Mouse (Mus musculus) telencephalon, adult 2 months (tissue): ENCODE results near the gene Ehd2.

ENCODE experiments used
- DNase-seq: peaks from one replicate; pipeline ENCODE4 v3.0.0-alpha.2; 2011; ENCODE audit warnings: low read depth, low spot score

Gene Ehd2

DNA sequence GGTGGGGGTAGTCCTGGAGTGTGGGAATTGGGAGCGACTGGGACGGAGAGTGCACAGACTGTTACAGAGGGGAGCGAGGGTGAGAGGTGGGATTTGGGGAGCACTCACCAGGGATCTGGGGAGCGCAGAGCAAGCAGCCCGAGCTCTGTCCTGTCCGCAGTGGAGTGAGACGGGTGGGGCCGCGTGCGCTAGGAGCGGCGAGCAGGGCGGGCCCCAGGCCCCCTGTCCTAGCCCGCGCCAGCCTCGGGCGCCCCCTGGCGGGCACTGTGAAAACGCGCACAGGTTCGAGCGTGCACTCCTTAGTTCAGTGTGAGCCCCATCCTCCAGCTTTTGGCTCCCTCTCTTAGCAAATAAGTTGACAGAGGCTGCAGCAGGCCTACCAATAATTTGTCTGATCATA lies at the start of gene Ehd2:
TSS of gene Ehd2 (minus strand) at position 256 of the 400 bp plus-strand sequence.
- DNase-seq = no peak

DNA sequence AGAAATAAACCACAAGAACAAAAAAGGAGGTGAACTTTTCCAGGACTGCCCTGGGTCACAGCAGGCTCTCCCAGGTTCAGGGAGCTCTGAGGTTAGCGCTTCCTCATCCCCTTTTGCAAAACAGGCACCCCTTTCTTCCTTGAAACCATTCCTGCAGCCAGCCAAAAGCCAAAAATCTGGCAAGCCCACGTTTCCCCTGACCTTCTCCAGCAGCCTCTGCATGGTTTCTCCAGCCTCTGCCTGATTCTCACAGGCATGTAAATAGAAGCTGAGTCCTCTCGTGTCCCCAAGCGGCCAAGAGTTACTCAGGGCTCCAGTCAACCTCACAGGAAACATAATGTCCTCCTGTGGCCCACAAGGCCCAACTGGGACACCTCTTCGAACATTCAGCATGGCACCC lies 48.0 kb upstream of the Ehd2 start:
- no peak for DNase-seq

- no peak for DNase-seq
Measured at GRCm38 (mm10) chr7:16014521-16015175, 47.3 kb upstream of the Ehd2 start.

- DNase-seq = no peak
Measured at GRCm38 (mm10) chr7:16013722-16014275, 46.4 kb upstream of the Ehd2 start.

DNA sequence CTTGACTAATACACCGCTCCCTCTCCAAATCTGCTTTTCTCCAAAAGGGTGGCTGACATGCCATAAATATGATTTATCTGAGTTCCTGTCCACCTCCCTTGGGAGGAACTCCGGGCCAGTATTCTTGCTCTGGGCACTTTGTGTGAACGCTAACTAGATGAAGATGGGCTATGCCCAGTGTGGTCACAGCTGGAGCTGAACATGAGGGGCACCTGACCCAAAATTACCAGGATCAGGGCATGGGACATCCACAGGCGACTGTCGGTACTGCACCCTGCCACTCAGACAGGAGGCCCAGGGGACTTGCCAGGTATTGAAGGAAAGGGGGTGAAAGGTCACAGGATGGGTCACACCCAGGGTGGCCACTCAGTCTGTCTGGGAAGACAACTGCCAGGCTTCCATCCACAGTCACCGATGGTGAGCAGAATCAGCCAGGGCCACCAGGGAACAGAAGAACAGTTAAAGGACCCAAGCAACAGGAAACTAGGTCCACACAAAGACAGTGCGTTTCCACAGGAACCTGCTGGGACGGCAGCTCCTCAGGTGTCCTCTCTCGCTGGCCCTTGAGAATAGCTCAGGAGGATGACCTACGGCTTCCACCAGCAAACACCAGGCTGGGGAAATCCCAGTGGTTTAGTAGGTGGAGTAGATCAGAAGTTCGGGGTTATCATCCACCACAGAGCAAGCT lies 45.4 kb upstream of the Ehd2 start:
- no peak for DNase-seq

DNA sequence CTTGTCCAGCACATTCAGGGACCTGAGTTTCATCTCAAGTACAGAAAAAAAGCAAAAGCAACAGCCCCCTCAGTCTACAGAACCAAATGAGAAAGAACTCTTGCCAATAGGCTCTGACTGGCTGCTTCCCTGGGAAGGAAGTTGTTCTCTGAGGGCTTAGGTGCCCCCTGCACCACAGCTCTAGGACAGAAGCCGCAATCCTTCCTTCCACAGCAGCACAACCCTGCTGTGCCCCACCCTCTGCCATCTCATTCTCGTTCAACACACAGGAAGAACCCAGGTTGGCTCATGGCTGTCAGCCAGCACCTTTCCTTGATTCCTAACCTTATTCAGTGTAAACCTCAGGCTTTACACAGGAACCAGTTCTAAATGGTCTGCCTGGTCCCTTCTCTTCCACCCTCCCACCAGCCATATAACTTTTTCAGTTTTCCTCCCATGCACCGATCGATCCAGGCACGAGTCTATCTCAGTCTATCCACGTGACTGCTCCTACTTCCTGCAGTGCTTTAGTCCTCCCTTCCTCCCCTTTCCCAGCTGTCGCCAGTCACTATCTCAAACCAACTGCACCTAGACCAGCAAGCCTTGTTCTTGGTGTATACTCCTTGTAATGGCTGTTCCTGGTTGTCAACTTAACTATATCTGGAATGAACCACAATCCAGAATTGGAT lies 44.2 kb upstream of the Ehd2 start:
- no peak for DNase-seq

- DNase-seq = no peak
Measured at GRCm38 (mm10) chr7:16010649-16011048, 43.3 kb upstream of the Ehd2 start.

DNA sequence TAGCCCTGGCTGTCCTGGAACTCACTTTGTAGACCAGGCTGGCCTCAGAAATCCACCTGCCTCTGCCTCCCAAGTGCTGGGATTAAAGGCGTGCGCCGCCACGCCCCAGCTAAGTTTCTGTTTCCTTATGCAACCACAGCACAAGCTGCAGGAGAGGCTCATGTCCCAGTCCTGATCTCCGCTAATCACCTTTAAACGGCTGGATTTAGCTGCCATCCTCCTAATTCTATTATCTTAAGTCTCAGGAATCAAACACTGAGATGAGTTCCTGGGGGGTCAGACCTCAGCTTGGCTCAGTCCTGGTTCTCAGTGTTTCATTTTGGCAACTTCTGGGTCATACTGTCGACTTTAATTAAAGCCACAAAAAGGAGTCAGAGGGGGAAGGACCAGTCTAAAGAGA lies 42.3 kb upstream of the Ehd2 start:
- no peak for DNase-seq

DNA sequence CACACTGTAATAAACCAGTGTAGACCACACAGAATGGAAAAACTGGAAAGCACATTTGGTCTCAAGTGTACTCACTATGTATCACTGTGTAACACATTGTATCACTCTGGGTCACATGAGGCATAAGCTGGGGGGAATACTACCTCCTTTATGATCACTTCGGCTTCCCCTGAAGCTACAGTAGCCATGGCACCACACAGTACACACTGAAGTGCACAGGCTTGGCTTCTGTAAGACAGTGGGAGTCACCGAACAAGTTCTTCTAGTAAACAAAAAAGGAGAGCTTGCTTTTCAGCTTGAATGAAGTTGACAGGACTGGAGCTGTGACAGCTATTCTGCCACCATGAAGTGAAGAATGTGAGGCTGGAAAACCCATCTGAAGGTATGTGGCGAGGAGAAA lies 37.7 kb upstream of the Ehd2 start:
- DNase-seq = no peak

GRCm38 (mm10) chr7:16004177-16004856 lies 37.0 kb upstream of the Ehd2 start:
- DNase-seq = no peak

- no peak for DNase-seq
Measured at GRCm38 (mm10) chr7:16003032-16003431, 35.7 kb upstream of the Ehd2 start.

DNA sequence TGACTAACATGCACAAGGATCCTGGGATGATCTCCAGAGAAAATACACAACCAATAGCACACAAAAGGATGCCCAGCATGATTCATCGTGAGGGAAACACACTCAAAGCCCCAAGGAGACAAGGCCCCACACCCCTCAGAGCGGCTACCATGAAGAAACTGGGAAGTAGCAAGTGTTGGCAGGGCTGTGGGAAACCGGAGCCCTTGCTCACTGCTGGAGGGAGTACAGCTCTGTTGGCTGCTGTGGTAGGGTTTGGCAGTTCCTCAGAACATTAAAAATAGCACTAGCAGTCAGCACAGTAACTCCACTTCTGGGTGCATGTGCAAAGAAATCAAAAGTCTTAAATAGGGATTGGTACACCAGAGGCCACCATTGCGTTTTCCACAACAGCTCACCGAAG lies 34.8 kb upstream of the Ehd2 start:
- DNase-seq = peak; percentile 88

DNA sequence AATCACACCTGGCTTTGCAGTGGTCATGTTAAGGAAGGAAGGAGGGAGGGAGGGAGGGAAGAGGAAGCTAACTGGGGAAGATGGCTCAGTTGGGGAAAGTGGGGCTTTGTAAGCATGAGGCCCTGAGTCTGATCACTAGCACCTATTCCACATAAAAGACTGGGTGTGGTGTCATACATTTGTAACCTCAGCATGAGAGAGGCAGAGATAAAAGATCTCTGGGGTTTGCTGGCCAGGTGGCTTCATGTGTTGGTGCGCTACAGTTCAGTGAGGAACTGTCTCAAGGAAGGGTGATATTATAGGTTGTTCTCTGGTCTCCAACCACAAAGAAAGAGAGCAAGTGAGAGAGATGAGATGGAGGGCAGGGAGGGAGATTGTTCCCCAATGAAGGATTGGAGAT lies 34.3 kb upstream of the Ehd2 start:
- no peak for DNase-seq

DNA sequence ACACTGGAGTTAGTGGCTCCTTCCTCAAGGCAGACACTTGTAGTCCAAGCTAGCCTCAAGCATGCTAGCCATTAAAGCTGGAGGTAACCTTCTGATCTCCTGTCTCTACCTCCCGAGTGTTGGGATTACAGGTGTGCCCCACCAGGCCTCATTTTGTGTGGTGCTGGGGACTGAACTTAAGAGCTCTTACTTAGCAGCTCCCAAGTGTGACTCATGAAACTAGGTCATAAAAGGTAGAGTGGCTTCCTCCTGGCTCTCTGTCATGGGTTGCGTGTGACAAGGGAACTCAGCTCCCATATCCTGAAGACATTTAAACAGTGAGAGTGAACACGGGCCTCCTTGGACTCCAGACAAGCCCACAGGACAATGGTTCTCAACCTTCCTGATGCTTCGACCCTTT lies 26.4 kb upstream of the Ehd2 start:
- DNase-seq = no peak

DNA sequence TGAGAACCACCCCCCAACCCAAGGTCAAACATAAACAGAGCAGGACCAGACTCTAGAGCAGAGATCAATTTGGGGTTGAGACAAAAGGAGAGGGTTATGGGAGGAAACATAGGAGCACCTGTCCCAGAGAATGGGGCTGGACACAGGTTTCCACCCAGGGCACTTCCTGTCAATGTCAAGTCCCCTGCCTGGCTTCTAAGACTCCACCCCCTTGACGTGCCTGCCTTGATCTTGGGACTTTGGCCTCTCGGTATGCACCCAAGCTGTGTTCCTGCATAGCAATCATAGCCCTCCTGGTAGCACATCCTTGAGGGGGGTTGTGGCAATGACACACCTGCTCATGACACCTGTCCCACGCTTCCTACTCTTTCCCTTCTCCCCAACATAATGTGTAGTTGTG lies 25.8 kb upstream of the Ehd2 start:
- DNase-seq = no peak

DNA sequence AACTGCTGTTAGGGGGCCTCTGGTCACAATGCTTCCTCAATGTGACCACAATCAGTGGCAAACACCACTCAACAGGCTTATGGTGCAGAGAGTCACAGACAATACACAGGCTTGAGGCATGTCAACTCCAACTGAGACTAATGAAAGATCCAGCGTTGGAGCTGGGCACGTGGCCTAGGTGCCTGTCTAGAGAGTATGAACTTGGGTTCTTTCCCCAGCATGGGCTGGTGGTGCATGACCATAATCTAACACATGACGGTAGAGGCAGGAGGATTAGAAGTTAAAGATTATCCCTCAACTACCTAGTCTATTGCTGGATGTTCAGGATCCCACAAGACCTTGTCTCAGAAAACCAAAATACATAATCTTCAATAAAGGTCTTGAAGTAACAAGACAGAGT lies 24.4 kb upstream of the Ehd2 start:
- DNase-seq = no peak

DNA sequence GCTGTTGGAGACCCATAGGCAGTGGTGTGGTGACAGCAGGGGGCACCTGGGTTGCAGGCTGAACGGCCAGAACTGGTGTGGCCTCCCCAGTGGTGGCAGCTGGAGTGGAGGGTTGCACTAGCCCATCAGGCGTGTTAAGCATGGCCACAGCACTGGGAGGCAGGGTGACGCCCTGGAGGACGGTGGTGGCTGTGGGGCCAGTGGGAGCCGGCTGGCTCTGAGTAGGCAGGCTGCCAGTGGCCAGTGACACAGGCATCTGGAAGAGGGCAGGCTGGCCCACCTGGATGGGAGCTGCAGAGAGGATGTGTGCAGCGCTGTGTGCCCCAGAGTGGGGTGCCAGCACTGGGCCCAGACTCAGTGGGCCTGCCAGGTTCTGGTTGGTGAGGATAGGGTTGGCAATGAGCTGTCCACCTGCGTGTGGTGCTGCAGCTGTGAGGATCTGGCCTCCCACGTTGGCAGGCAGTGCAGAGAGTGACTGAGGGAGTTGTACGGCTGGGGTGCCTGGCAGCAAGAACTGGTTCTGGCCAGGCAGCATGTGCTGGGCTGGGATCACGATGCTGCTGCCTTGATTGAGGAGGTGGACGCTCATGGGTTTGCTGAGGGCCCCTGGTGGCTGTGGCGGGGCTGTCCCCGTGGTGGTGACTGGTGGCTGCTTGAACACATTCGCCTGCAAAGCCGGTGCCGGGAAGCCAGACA lies 20.4 kb upstream of the Ehd2 start:
- no peak for DNase-seq

DNA sequence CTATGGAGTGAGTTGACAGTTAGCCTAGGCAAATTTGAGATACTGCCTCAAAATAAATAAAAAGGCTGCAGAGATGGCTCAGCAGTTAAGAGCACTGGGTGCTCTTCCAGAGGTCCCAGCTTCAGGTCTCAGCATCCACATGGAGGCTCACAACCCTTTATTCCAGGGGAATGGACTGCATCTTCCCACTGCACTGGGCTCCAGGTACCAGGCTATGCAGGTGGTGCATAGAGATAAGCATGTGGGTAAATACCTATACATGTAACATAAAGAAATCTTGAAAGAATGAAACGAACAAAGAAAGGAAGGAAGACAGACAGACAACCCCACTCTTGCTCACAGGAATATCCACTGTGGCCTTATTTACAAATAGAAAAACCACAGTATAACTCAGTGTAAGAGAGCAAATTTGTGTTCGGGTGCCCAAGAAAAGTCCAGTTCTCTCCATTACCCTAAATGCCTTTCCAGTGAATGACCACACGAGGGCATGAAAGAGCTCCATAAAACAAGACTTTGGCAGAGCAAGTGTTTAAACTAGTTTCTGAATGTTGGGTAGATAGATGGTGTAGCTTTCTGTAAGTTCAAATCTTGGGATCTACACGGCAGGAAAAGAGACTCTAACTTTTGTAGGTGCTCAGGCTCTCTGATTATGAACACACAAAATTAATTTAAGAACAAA lies 15.5 kb upstream of the Ehd2 start:
- DNase-seq = peak; percentile 41

DNA sequence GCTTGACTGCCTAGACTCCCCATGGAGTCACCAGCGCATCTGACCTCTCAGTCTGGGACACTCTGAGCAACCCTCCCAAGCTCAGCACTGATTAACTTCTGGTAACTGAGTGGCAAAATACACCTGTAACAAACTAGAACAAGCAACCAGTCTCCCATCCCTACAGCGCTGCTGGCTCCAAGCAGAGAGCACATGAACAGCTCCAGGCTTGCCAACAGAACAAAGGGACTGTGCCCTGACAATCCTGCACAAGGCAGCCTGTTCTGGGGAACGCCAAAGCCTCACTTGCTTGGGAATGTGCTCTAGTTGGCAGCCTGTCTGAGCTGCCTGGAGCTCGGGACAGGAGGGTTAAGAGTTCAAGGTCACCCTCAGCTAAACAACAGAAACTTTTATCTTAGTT lies 14.2 kb upstream of the Ehd2 start:
- no peak for DNase-seq

DNA sequence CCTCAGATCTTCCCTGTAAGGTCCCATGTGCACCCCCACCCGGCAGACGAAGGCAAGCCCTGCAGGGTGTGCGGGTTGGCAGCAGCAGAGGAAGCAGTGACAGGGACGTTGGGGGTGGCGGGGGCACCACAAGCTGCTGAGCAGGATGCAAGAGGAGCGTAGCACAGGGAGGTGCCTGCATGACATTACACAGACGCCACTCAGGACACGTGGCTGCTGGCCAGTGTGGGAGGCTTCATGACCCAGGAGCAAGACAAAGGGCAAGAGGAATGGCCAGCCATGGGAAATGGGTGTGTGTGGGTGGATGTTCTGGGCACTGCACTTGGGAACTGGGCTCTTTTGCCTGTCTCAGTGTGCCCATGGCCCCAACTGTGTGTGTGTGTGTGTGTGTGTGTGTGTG lies 12.9 kb upstream of the Ehd2 start:
- DNase-seq = peak; percentile 48

GRCm38 (mm10) chr7:15975904-15976303 lies 8.5 kb upstream of the Ehd2 start:
- no peak for DNase-seq
